Mouse (Mus musculus): ENCODE results near the gene Olfr1394. TPM values are rescaled to one million over a fixed set of nuclear protein-coding genes. Genes with fewer than 3 reads are reported as not detected.
"Not testable (repeated sequence)": the region's sequence is repeated elsewhere in the genome, so short reads cannot be mapped to it uniquely, and the experiment has no call there.

Olfr1394 gene
- total RNA-seq, 2 experiments from 2014 or later = not detected

DNA sequence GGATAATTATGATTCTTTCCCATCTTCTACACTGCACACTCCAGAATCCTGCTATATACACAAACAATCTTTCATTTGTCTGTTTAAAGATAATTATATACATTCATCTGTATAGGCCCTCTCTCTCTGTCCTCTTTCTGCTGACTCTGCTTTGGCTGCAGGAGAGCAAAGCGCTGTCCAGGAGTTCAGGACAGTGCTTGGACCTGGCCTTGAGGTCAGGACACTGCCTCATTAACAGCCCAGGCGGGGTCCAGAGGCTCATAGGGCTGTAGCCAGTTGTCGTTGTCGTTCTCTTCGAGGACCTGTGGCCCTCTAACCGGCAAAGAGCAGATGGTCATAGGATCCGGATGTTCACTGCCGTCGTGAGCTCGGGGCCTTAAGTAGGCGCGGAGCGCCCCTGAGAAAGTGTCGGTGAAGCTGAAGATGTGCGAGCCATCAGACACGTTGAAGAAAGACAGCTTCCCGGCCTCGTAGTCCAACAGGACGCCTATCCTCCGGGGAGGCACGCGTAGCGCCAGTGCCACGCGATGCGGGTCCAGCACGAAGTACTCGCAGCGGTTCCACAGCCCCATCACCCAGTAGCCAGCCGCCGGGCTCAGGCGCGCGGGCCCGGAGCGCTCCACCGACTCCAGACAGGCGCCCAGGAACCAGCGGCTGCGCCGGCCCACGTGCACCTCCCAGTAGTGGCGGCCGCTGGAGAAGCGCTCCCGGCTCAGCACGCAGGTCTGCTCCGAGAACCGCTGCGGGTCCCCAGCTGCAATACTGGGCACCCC lies 14.8 kb downstream of the Olfr1394 start:
- DNase-seq (ENCODE audit: low spot score in 2 of 2) = no peak
- peak overlapping the region; percentile 37 for H3K4me3 ChIP-seq
- H3K27ac ChIP-seq = no peak overlapping the region
- TF ChIP-seq CTCF (conservative IDR thresholded peaks at IDR 0.05) = no peak

DNA sequence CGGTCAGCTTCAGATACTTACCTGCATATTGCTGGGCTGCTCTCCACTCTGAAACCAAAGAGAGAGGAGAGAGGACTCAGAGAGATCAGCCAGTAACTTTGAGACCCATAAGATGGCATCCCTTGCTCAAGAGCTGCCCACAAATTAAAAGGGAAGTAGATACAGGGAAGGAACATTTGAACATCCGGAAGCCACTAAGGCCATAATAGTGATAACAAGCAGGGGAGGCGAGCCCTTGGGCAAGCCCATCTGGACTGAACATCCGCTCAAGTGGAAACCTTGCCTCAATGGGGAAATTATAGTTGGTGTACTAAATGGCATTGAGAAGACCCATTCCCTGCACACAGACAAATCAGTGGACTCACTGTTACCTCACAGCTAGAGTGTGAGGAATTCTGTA lies 16.4 kb downstream of the Olfr1394 start:
- no peak for DNase-seq (ENCODE audit: low spot score in 2 of 2)
- no peak for TF ChIP-seq CTCF (conservative IDR thresholded peaks at IDR 0.05)
- no peak overlapping the region for H3K4me3 ChIP-seq

DNA sequence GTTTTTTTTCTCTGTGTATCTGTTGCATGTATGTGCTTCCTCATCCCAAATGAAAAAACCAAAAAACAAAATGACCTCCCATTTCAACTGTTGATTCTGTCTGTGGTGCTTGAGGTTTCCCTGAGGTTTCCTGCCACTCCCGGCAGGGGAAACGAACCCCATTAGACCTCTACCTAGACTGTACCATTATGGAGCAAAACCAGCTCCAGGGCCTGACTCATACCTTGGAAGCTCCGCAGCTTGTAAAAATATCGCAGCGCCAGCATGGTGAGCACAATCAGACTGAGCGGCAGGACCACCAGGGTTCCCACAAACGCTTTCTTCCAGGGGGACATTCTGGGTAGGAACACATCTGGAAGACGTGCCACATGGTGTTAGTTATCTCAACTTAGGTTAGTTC lies 21.2 kb downstream of the Olfr1394 start:
- no peak for TF ChIP-seq CTCF (conservative IDR thresholded peaks at IDR 0.05)
- Histone ChIP-seq H3K4me3 (no peak overlapping the region), H3K27ac (no peak overlapping the region)
- no peak for DNase-seq (ENCODE audit: low spot score in 2 of 2)

More for the DNA sequence above, 16.4 kb downstream of the Olfr1394 start:
- no peak overlapping the region for H3K27ac ChIP-seq

DNA sequence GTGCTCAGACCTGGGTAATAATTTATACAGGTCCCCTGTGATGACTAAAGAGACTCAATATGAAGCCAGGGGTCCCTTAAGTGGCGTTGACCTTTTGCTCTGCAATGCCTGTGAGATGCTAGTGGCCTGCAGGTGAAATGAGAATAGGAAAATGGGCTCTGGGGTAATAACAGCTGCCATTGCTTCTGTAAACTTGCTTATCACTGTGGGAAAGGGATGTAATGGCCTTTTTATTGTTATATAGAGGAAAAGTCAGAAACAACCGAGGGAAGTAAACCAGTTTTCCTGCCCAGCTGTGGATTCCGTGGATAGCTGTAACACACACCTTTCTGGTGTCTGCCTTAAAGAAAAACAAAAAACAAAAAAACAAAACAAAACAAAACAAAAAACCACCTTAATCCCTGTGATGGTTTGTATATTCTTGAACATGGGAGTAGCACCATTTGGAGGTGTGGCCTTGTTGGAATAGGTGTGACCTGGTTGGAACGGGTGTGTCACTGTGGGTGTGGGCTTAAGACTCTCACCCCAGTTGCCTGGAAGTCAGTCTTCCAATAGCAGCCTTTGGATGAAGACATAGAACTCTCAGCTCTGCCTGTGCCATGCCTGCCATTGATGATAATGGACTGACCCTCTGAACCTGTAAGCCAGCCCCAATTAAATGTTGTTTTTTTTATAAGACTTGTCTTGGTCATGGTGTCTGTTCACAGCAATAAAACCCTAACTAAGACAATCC lies 22.0 kb downstream of the Olfr1394 start:
- DNase-seq (ENCODE audit: low spot score in 2 of 2); H3K4me3 ChIP-seq; H3K27ac ChIP-seq: not testable (repeated sequence)

- no peak for DNase-seq (ENCODE audit: low spot score in 2 of 2)
- Histone ChIP-seq H3K27ac (no peak overlapping the region), H3K4me3 (no peak overlapping the region)
- no peak for TF ChIP-seq CTCF (conservative IDR thresholded peaks at IDR 0.05)
Observed at GRCm38 (mm10) chr11:49183172-49183571, 29.0 kb downstream of the Olfr1394 start.

GRCm38 (mm10) chr11:49186452-49186851 lies 32.3 kb downstream of the Olfr1394 start:
- no peak for DNase-seq (ENCODE audit: low spot score in 2 of 2)
- Histone ChIP-seq H3K27ac (no peak overlapping the region), H3K4me3 (no peak overlapping the region)
- TF ChIP-seq CTCF (conservative IDR thresholded peaks at IDR 0.05) = 0 out of 2 replicates have a peak, but pooled peaks have one; percentile 22

- Histone ChIP-seq H3K27ac (no peak within 1 kb of the TSS), H3K4me3 (no peak within 1 kb of the TSS)
- no peak for TF ChIP-seq CTCF (conservative IDR thresholded peaks at IDR 0.05)
- no peak for DNase-seq (ENCODE audit: low spot score in 2 of 2)
Observed at GRCm38 (mm10) chr11:49186955-49187488, 32.8 kb downstream of the Olfr1394 start, which contains the start of gene Btnl9. TSS of gene Btnl9 (minus strand) at chr11:49187159.

- TF ChIP-seq CTCF (conservative IDR thresholded peaks at IDR 0.05) = no peak
- DNase-seq (ENCODE audit: low spot score in 2 of 2) = no peak
- H3K27ac ChIP-seq = no peak overlapping the region
- H3K4me3 ChIP-seq = no peak overlapping the region
Observed at GRCm38 (mm10) chr11:49187701-49188100, 33.5 kb downstream of the Olfr1394 start.

DNA sequence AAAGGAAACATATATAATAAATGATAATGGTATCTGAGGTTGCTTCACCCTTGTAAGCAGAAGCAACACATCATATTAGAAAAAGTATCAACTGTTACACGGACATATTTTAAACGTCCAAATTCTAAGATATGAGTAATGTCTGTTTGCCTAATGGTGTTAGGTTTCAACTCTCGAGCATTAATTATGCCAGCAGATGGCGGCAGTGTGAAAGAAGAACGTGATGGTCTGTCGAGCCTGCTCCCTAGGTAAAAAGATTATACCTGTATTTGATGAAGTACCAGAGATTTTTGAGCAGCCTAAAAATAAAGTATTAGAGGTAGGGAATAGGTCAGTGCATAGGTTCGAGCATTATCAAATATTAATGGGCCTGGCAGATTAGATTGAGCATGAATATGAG lies 35.6 kb downstream of the Olfr1394 start:
- Histone ChIP-seq H3K27ac (no peak overlapping the region), H3K4me3 (no peak overlapping the region)
- peak; percentile 86 for TF ChIP-seq CTCF (conservative IDR thresholded peaks at IDR 0.05)
- DNase-seq (ENCODE audit: low spot score in 2 of 2) = peak; percentile 37 to 70

GRCm38 (mm10) chr11:49191083-49191482 lies 36.9 kb downstream of the Olfr1394 start:
- no peak for TF ChIP-seq CTCF (conservative IDR thresholded peaks at IDR 0.05)
- H3K4me3 ChIP-seq = no peak overlapping the region
- H3K27ac ChIP-seq = no peak overlapping the region
- no peak for DNase-seq (ENCODE audit: low spot score in 2 of 2)

DNA sequence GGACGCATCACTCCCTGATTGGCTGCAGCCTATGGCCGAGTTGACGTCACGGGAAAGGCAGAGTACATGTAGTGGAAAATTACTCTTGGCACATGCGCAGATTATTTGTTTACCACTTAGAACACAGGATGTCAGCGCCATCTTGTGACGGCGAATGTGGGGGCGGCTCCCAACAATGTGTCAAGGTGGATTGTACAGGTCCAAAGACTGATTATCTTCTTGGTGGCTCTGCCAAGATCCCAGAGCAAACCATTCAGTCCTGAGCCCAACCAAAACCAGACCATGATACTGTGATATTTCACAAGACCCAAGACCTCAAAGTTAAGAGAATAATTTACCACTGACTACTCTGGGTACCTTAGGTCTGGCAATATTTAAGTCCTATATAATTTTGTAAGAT lies 40.6 kb downstream of the Olfr1394 start:
- not testable (repeated sequence) for H3K4me3 ChIP-seq; DNase-seq (ENCODE audit: low spot score in 2 of 2)

GRCm38 (mm10) chr11:49195819-49196322 lies 41.7 kb downstream of the Olfr1394 start:
- H3K27ac ChIP-seq = no peak overlapping the region
- DNase-seq (ENCODE audit: low spot score in 2 of 2) = no peak
- no peak overlapping the region for H3K4me3 ChIP-seq
- no peak for TF ChIP-seq CTCF (conservative IDR thresholded peaks at IDR 0.05)

More for the DNA sequence above, 40.6 kb downstream of the Olfr1394 start:
- not testable (repeated sequence) for H3K27ac ChIP-seq

DNA sequence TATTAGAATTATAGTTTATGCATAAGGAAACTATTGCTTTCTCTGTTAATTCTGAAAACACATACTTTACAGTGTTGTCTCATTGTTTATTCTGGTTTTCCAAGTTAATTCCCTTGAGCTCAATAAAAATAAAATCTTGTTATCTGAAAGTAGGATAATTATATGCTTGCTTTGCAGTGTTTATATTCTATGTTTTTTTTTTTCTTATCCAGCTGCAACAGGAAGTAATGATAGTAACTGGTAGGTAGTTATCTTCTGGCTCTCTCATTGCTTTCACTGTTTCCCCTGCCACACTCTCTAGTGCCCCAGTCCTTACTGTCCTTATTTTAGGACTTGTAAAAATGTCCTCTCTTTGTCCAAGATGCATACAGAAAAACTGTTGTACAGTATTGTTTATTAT lies 46.5 kb downstream of the Olfr1394 start:
- no peak for TF ChIP-seq CTCF (conservative IDR thresholded peaks at IDR 0.05)
- H3K27ac ChIP-seq = no peak overlapping the region

More for the DNA sequence above, 46.5 kb downstream of the Olfr1394 start:
- no peak overlapping the region for H3K4me3 ChIP-seq
- no peak for DNase-seq (ENCODE audit: low spot score in 2 of 2)

Measured in layer of hippocampus, adult 2 months (tissue).